ENCODE assay signal across 10 mouse cellular contexts in genomic region chrX:56786281-56787061, GRCm38 (mm10). TPM values are rescaled to one million over a fixed set of nuclear protein-coding genes. Genes with fewer than 3 reads are reported as not detected.
DNase-seq lines count a peak whose midpoint lies in the region; ATAC-seq and TF ChIP-seq lines count a peak whose summit lies in the region.
"Had no signal": no experiment of that assay in that cellular context is flagged by ENCODE, and none has a peak within 500 bp of the region (broad histone marks: within the 10 kb centered on the region; RNA-seq: fewer than 3 reads in every experiment).

No protein-coding gene starts in this region.

- no peak overlapping the region for H3K9ac ChIP-seq in hindbrain, postnatal 0 days (replicated peaks; ENCODE audit: low read length)
- no peak overlapping the region for H3K9ac ChIP-seq in hindbrain, embryonic 12.5 days
- no peak overlapping the region for H3K9ac ChIP-seq in intestine, embryonic 15.5 days

- TF ChIP-seq POLR2A in myocyte (IDR thresholded peaks at IDR 0.05; ENCODE audit: insufficient read length, low read depth): no peak

- TF ChIP-seq CTCF in hindbrain, postnatal 0 days (IDR thresholded peaks at IDR 0.05; ENCODE audit: low read depth): no peak

- H3ac ChIP-seq in myocyte (ENCODE audit: control insufficient read depth, insufficient read length): no peak overlapping the region

- H3K27ac ChIP-seq in hindbrain, postnatal 0 days: no peak overlapping the region
- H3K27ac ChIP-seq in hindbrain, embryonic 12.5 days: no peak overlapping the region
- H3K27ac ChIP-seq in intestine, embryonic 15.5 days: no peak overlapping the region

- H3K4me3 ChIP-seq in hindbrain, postnatal 0 days (ENCODE audit: low read length): no peak overlapping the region
- no peak overlapping the region for H3K4me3 ChIP-seq in hindbrain, embryonic 12.5 days
- no peak overlapping the region for H3K4me3 ChIP-seq in intestine, embryonic 15.5 days (replicated peaks)
- H3K4me3 ChIP-seq in myocyte: no peak overlapping the region

- ATAC-seq in hindbrain, postnatal 0 days: 0 out of 2 replicates have a peak, but pooled peaks have one; percentile 47
- ATAC-seq in hindbrain, embryonic 12.5 days (ENCODE audit: low FRiP score): no peak
- ATAC-seq in intestine, embryonic 15.5 days: peak; percentile 84
- ATAC-seq in CD4-positive, CD25-positive, alpha-beta regulatory T cell, adult 4 months: no peak

- H3K79me2 ChIP-seq in myocyte (ENCODE audit: control insufficient read depth, insufficient read depth): peaks cover 2% of the 10 kb centered on the region

- H3K9me3 ChIP-seq in hindbrain, postnatal 0 days (ENCODE audit: low read length): no peaks in the 10 kb centered on the region
- H3K9me3 ChIP-seq in hindbrain, embryonic 12.5 days (replicated peaks): no peaks in the 10 kb centered on the region
- no peaks in the 10 kb centered on the region for H3K9me3 ChIP-seq in intestine, embryonic 15.5 days
- H3K9me3 ChIP-seq: G1E had no signal

- no peaks in the 10 kb centered on the region for H3K27me3 ChIP-seq in hindbrain, postnatal 0 days (ENCODE audit: insufficient read depth, low read length)
- no peaks in the 10 kb centered on the region for H3K27me3 ChIP-seq in hindbrain, embryonic 12.5 days
- no peaks in the 10 kb centered on the region for H3K27me3 ChIP-seq in intestine, embryonic 15.5 days (replicated peaks)
- H3K27me3 ChIP-seq in myocyte (ENCODE audit: control insufficient read depth, insufficient read depth, insufficient read length): no peaks in the 10 kb centered on the region

- peak; percentile 10 for DNase-seq in hindbrain, postnatal 0 days (ENCODE audit: low spot score)
- DNase-seq in embryo, embryonic 11 days: peak; percentile 27
- no peak for DNase-seq in layer of hippocampus, adult 9-11 months
- DNase-seq in layer of hippocampus, postnatal 14 days (ENCODE audit: low spot score in 2 of 2): no peak
- DNase-seq: thymus, adult 18-20 months had no signal

- 62% methylated on average over 6 of the region's 6 CpGs for WGBS in hindbrain, postnatal 0 days
- 75% methylated on average over 6 of the region's 6 CpGs for WGBS in hindbrain, embryonic 12.5 days
- WGBS in intestine, embryonic 15.5 days: 64% methylated on average over 6 of the region's 6 CpGs

- 0 out of 2 replicates have a peak overlapping the region, but pooled peaks have one; percentile 1 for H3K4me2 ChIP-seq in hindbrain, postnatal 0 days (ENCODE audit: low read depth, low read length)
- H3K4me2 ChIP-seq in hindbrain, embryonic 12.5 days (replicated peaks): no peak overlapping the region
- H3K4me2 ChIP-seq in intestine, embryonic 15.5 days (replicated peaks): no peak overlapping the region
- peak overlapping the region; percentile 2 for H3K4me2 ChIP-seq in myocyte (ENCODE audit: low read depth)

- H3K4me1 ChIP-seq in hindbrain, postnatal 0 days (ENCODE audit: insufficient read depth, low read length): no peaks in the 10 kb centered on the region
- no peaks in the 10 kb centered on the region for H3K4me1 ChIP-seq in hindbrain, embryonic 12.5 days
- H3K4me1 ChIP-seq in intestine, embryonic 15.5 days (replicated peaks): no peaks in the 10 kb centered on the region

- H3K36me3 ChIP-seq in hindbrain, postnatal 0 days (ENCODE audit: insufficient read depth, low read length): no peaks in the 10 kb centered on the region
- 0 out of 2 replicates have a peak, but pooled peaks cover 4% of the 10 kb centered on the region for H3K36me3 ChIP-seq in hindbrain, embryonic 12.5 days
- H3K36me3 ChIP-seq in intestine, embryonic 15.5 days: no peaks in the 10 kb centered on the region
- no peaks in the 10 kb centered on the region for H3K36me3 ChIP-seq in myocyte (ENCODE audit: control insufficient read depth, insufficient read depth)
- H3K36me3 ChIP-seq: G1E had no signal

TF ChIP-seq in myocyte, 11 proteins besides CTCF, POLR2A, EP300 and RAD21:
- TF ChIP-seq POLR2AphosphoS2 (IDR thresholded peaks at IDR 0.05; ENCODE audit: insufficient read length, low read depth) (no peak), REST (IDR thresholded peaks at IDR 0.05; ENCODE audit: insufficient read depth, insufficient read length) (no peak), TCF3 (IDR thresholded peaks at IDR 0.05; ENCODE audit: insufficient read length, low read depth) (no peak), MYOG (IDR thresholded peaks at IDR 0.05; ENCODE audit: control insufficient read depth in 1 of 3, insufficient read depth in 1 of 3, insufficient read length in 2 of 3, low read depth in 2 of 3) (no peak), MYOD1 (IDR thresholded peaks at IDR 0.05; ENCODE audit: control insufficient read depth in 1 of 3, insufficient read length in 2 of 3, low read depth in 2 of 3) (no peak), TCF12 (IDR thresholded peaks at IDR 0.05; ENCODE audit: insufficient read depth, poor library complexity, severe bottlenecking) (no peak), MAX (IDR thresholded peaks at IDR 0.05; ENCODE audit: low read depth) (no peak), SRF (IDR thresholded peaks at IDR 0.05; ENCODE audit: control insufficient read depth, insufficient read length, low read depth) (no peak), CEBPB (IDR thresholded peaks at IDR 0.05; ENCODE audit: insufficient read depth, poor library complexity, severe bottlenecking) (no peak), USF1 (IDR thresholded peaks at IDR 0.05; ENCODE audit: low read depth) (no peak), E2F4 (IDR thresholded peaks at IDR 0.05; ENCODE audit: insufficient read depth) (no peak)

RNA-seq across cellular contexts. Expression of gene Map7d3, which starts 35.7 kb away (rescaled TPM):
- total RNA-seq in hindbrain, postnatal 0 days (2014; rRNA removed): not detected in 2 replicates
- polyA plus RNA-seq in hindbrain, postnatal 0 days (2015; fragmentation: Nextera tagmentation; extraction: Ambion mirVana): 0.68 and 1.6 TPM in 2 replicates
- polyA plus RNA-seq in hindbrain, embryonic 12.5 days (2016; fragmentation: Nextera tagmentation; extraction: Ambion mirVana): 1.5 and 2.4 TPM in 2 replicates
- 1.7 and 2.0 TPM in 2 replicates for polyA plus RNA-seq in intestine, embryonic 15.5 days (2015; fragmentation: Nextera tagmentation; extraction: Ambion mirVana)
- 0.05 TPM for polyA plus RNA-seq in myocyte (2012; fragmentation: generic; extraction: Trizol)
- not detected for total RNA-seq in layer of hippocampus, postnatal 14 days (2021)
- under 1 TPM in 1 of 2 experiments, not detected in 1; 0.43 TPM for polyA plus RNA-seq in CD4-positive, CD25-positive, alpha-beta regulatory T cell, adult 4 months (2017; shearing (Covaris generic))
- total RNA-seq: G1E had no signal
- polyA plus RNA-seq: G1E had no signal

RNA-seq across cellular contexts. Expression of gene Fhl1, which starts 54.9 kb away (rescaled TPM):
- 189 and 208 TPM in 2 replicates for total RNA-seq in hindbrain, postnatal 0 days (2014; rRNA removed)
- 198 and 201 TPM in 2 replicates for polyA plus RNA-seq in hindbrain, postnatal 0 days (2015; fragmentation: Nextera tagmentation; extraction: Ambion mirVana)
- 81.7 and 87.1 TPM in 2 replicates for polyA plus RNA-seq in hindbrain, embryonic 12.5 days (2016; fragmentation: Nextera tagmentation; extraction: Ambion mirVana)
- 47.0 and 54.3 TPM in 2 replicates for polyA plus RNA-seq in intestine, embryonic 15.5 days (2015; fragmentation: Nextera tagmentation; extraction: Ambion mirVana)
- 74.2 TPM for polyA plus RNA-seq in myocyte (2012; fragmentation: generic; extraction: Trizol)
- total RNA-seq in layer of hippocampus, postnatal 14 days (2021): 100 to 1,000 TPM; 108 to 124 TPM
- polyA plus RNA-seq in CD4-positive, CD25-positive, alpha-beta regulatory T cell, adult 4 months (2017; shearing (Covaris generic)): not detected
- polyA plus RNA-seq: G1E had no signal

Comparison
In these comparisons a context has a peak if more than half of its experiments do, and no peak if none do; other contexts are left out.
1. ATAC-seq: peak in hindbrain, postnatal 0 days (single experiment) and intestine, embryonic 15.5 days (single experiment); none in hindbrain, embryonic 12.5 days (single experiment) and CD4-positive, CD25-positive, alpha-beta regulatory T cell, adult 4 months (single experiment).
2. H3K4me2 ChIP-seq: peak in hindbrain, postnatal 0 days (single experiment) and myocyte (single experiment); none in hindbrain, embryonic 12.5 days (single experiment) and intestine, embryonic 15.5 days (single experiment).
3. DNase-seq: peak in hindbrain, postnatal 0 days (single experiment) and embryo, embryonic 11 days (single experiment); none in layer of hippocampus, adult 9-11 months (single experiment) and layer of hippocampus, postnatal 14 days (0 of 2).
4. RNA of gene Fhl1, which starts 54.9 kb away (polyA plus RNA-seq): 198 to 201 TPM in hindbrain, postnatal 0 days, 81.7 to 87.1 TPM in hindbrain, embryonic 12.5 days, 74.2 TPM in myocyte (single experiment) and 47.0 to 54.3 TPM in intestine, embryonic 15.5 days; not detected in CD4-positive, CD25-positive, alpha-beta regulatory T cell, adult 4 months; every median in the first group is over 10 times any median in the second.